Mouse (Mus musculus) Patski (cell line): Measurements from ENCODE around the gene Frmd8. TPM values are rescaled to one million over a fixed set of nuclear protein-coding genes. Genes with fewer than 3 reads are reported as not detected.
A peak's percentile ranks its signal among the peaks of the same experiment; 100 is the strongest.

ENCODE experiments used
- ATAC-seq: fragments of 100-300 bp; one replicate; pipeline ENCODE4 v1.8.0; 2021
- CTCF ChIA-PET: fragments of 350-600 bp; sonication (Branson Sonifier 250); formaldehyde crosslinking; loops from one replicate; lab custom pipeline; 2022; ENCODE audit warnings: inconsistent platforms; lab: Charles Lee
- POLR2A ChIA-PET: fragments of 350-600 bp; sonication (Branson Sonifier 250); formaldehyde crosslinking; loops from one replicate; lab custom pipeline; 2022; ENCODE audit warnings: antibody characterized with exemption, inconsistent platforms; lab: Charles Lee
- DNase-seq: peaks from one replicate; pipeline ENCODE4 v3.0.0-alpha.2; 2011; ENCODE audit warnings: low read depth, low spot score
- H3K27me3 ChIP-seq: fragments of 371-371 bp; one replicate; pipeline ENCODE4 v1.5.1; 2021
- CTCF ChIP-seq: fragments of 100-300 bp; IDR thresholded peaks from one replicate; pipeline ENCODE4 v1.5.1; 2021
- in situ Hi-C: fragments of 300-500 bp; cut with MboI; formaldehyde crosslinking; loops from 3 replicates; pipeline ENCODE4 v1.11.1; 2018; ENCODE audit warnings: low pct_unique_long_range_greater_than_20kb, mixed read lengths
- polyA plus RNA-seq: library from polyadenylated mRNA; unstranded; gene quantifications from one replicate; pipeline ENCODE4 v1.2.3, GENCODE M21; 2021

The Frmd8 gene
- polyA plus RNA-seq = 30.4 TPM

DNA sequence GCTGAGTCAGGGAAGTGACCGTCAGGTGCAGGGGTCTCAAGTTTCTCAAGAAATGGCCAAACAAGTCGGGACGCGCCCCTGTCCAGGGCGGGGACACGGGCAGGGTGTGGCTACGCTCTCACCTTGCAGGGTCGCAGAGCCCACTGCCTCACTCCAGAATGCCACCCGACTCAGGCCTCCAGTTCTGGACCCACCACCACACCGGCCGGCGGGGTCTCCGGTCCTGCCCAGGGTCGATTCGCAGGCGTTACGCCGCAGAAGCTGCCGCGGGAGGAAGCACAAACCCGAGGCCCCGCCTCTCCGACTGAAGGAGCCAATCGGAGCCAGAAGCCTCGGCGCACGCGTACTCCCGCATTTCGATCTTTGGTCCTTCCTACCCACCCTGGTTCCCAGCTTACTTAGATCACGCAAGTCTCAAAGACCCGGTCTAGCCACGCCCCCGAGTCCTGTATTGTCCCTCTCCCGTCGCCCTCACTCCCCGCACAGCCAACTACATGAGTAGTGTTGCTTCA, at the start of gene Frmd8:
TSS of gene Frmd8 (minus strand) at position 306 of the 512 bp plus-strand sequence.
- TF ChIP-seq CTCF = no peak
- H3K27me3 ChIP-seq = no peaks in the 10 kb centered on the region
- in situ Hi-C loops = loop anchor here (5.0 kb wide), 1 partner anchor 83 kb away; no protein-coding TSS in a partner anchor
- ChIA-PET CTCF (interaction anchor here (1.0 to 8.7 kb wide), 6 partner anchors 24 to 147 kb away, joined by 3 to 74 read pairs (median 7); no protein-coding TSS in a partner anchor), POLR2A (interaction anchor here (0.7 to 6.3 kb wide), 8 partner anchors 10 to 87 kb away, joined by 3 to 47 read pairs (median 4); no protein-coding TSS in a partner anchor)
- DNase-seq (peak; percentile 50), ATAC-seq (peak; percentile 26)

DNA sequence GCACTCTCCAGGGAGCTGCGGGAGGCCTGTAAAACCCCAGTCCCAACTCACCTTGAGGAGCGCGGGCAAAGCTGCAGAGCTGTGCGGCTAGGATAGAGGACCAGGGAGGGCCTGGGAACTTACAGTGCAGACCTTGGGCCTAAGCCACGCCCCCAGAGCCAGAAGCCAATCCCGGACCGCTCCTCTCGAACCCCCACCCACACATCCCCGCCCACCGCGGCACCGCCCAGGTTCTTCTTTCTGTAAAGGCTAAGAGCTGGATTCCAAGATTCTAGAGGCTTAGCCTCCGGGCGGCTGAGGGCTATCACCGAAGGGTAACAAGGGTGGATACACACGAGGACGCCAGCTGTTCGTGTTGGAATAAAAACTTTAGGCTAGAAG, 49.6 kb upstream of the Frmd8 start, which contains the start of gene Cdc42ep2:
TSS of gene Cdc42ep2 (minus strand) at position 104 of the 381 bp plus-strand sequence.
- H3K27me3 ChIP-seq = no peaks in the 10 kb centered on the region
- ChIA-PET CTCF (interaction anchor here (0.8 to 5.9 kb wide), 16 partner anchors 10 to 138 kb away, joined by 3 to 100 read pairs (median 5); partner anchors contain the start of genes Capn1, Dpf2 and Pola2), POLR2A (interaction anchor here (2.8 kb wide), 1 partner anchor 31 kb away, joined by 25 read pairs; no protein-coding TSS in a partner anchor)
- peak; percentile 87 for ATAC-seq
- no peak for TF ChIP-seq CTCF
- no peak for DNase-seq
- in situ Hi-C loops = loop anchor here (5.0 kb wide), 2 partner anchors 38 to 93 kb away; partner anchors contain the start of genes Capn1 and Pola2

DNA sequence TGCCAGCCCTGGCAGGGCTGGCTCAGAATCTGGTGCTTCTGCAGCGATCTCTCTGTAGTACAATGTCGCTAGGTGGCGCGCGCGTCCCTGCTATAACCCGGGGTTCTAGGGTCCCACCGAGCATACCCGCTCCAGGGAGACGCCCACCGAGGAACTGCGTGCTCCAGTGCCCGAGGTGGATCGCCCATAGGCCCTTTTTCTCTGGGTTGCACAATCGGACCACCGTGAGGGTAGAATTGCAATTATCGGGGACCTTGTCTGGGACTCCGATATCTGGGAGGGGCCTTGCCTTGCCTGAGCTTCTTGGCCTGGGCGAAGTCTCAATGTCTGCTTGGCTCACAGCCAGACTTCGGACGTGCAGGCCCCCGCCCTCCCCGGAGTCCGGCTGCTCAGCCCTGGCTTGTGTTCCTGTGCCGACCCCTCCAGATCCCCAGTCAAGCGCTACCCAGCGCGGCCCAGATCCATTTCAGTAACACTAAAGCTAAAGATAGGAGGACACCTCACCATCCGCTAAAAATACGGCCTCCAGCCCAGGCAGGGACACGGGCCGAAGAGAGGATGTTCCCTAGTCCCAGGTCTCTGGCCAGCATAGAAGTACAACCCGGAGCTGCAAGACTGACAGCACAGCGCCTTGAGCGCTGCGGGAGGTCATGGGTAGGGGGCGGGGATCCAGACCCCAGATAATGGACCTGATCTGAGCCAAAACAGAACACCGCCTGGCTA, 49.1 kb upstream of the Frmd8 start:
- peak; percentile 36 for ATAC-seq
- ChIA-PET POLR2A (interaction anchor here (0.7 to 2.8 kb wide), 4 partner anchors 13 to 92 kb away, joined by 3 to 25 read pairs (median 4); partner anchors contain the start of gene Capn1), CTCF (interaction anchor here (0.8 to 5.9 kb wide), 18 partner anchors 9 to 137 kb away, joined by 3 to 100 read pairs (median 5); partner anchors contain the start of genes Capn1, Dpf2 and Pola2)
- in situ Hi-C loops = loop anchor here (5.0 kb wide), 2 partner anchors 38 to 93 kb away; partner anchors contain the start of genes Capn1 and Pola2
- TF ChIP-seq CTCF = peak; percentile 98
- no peaks in the 10 kb centered on the region for H3K27me3 ChIP-seq
- no peak for DNase-seq

- no peaks in the 10 kb centered on the region for H3K27me3 ChIP-seq
- ChIA-PET POLR2A (interaction anchor here (0.6 to 2.8 kb wide), 5 partner anchors 11 to 169 kb away, joined by 3 to 25 read pairs (median 4); no protein-coding TSS in a partner anchor), CTCF (interaction anchor here (0.7 to 5.9 kb wide), 7 partner anchors 8 to 95 kb away, joined by 3 to 100 read pairs (median 3); partner anchors contain the start of gene Capn1)
- ATAC-seq (no peak), DNase-seq (no peak)
- TF ChIP-seq CTCF = no peak
- in situ Hi-C loops = loop anchor here (5.0 kb wide), 2 partner anchors 39 to 94 kb away; partner anchors contain the start of genes Capn1 and Pola2
Observed at GRCm38 (mm10) chr19:5922963-5923362, 47.9 kb upstream of the Frmd8 start.

- no peaks in the 10 kb centered on the region for H3K27me3 ChIP-seq
- TF ChIP-seq CTCF = no peak
- CTCF ChIA-PET = interaction anchor here (1.3 to 5.9 kb wide), 4 partner anchors 22 to 96 kb away, joined by 3 to 100 read pairs (median 8); no protein-coding TSS in a partner anchor
- no peak for DNase-seq
- POLR2A ChIA-PET = interaction anchor here (0.6 to 1.1 kb wide), 4 partner anchors 11 to 169 kb away, joined by 3 to 5 read pairs (median 4); no protein-coding TSS in a partner anchor
- no peak for ATAC-seq
- in situ Hi-C loops = loop anchor here (5.0 kb wide), 2 partner anchors 40 to 95 kb away; partner anchors contain the start of genes Capn1 and Pola2
Observed at GRCm38 (mm10) chr19:5922119-5922942, 47.3 kb upstream of the Frmd8 start.

GRCm38 (mm10) chr19:5921715-5922114, 46.6 kb upstream of the Frmd8 start:
- ChIA-PET POLR2A (interaction anchor here (1.0 to 1.1 kb wide), 2 partner anchors 10 to 95 kb away, joined by 3 to 5 read pairs; no protein-coding TSS in a partner anchor), CTCF (interaction anchor here (1.5 to 5.9 kb wide), 2 partner anchors 35 to 36 kb away, joined by 4 to 100 read pairs; no protein-coding TSS in a partner anchor)
- DNase-seq (no peak), ATAC-seq (no peak)
- TF ChIP-seq CTCF = no peak
- in situ Hi-C loops = loop anchor here (5.0 kb wide), 2 partner anchors 41 to 96 kb away; partner anchors contain the start of genes Capn1 and Pola2
- no peaks in the 10 kb centered on the region for H3K27me3 ChIP-seq

DNA sequence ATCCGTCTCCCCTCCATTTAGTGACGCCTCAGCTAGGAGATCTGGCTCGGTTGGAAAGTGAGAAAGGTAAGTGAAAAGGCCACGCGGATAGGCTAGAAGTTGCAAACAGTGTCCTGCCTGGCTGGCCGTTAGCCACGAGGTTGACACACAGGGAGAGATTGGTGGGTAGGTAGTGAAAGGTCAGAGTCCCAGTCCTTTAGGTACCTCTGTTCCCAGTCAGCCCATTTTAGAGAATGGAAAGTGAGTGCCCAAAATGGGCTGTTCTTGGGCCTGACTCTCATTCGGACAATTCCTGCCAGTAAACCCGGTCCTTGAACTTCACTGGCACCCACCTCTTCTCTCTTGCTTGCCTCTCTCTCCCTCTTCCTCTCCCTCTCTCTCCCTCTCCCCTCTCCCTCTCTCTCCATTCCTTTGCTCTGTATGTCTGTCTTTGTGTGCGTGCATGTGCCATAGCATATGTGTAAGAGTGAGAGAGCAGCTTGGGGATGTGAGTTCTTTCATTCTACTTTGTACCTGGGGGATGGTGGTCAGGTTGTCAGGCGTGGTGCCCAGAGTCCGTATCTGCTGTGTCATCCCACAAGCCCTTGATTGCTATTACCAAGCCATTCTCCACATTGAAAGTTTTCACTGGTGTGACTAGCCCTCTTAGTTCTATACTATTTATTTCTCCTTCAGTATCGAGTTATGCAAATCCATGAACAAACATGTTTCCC, 38.1 kb upstream of the Frmd8 start, which contains the start of gene Dpf2:
TSS of gene Dpf2 (minus strand) at position 4 of the 713 bp plus-strand sequence.
- no peaks in the 10 kb centered on the region for H3K27me3 ChIP-seq
- POLR2A ChIA-PET = interaction anchor here (1.2 to 1.6 kb wide), 3 partner anchors 17 to 110 kb away, joined by 3 to 5 read pairs (median 3); partner anchors contain the start of gene Tigd3
- ATAC-seq (peak; percentile 22), DNase-seq (no peak)
- TF ChIP-seq CTCF = no peak
- in situ Hi-C loops = no loop called here
- CTCF ChIA-PET = interaction anchor here (0.9 to 1.4 kb wide), 2 partner anchors 11 to 17 kb away, joined by 4 to 5 read pairs; partner anchors contain the start of gene Cdc42ep2
